Mouse (Mus musculus) hindbrain, embryonic 16.5 days (tissue): ENCODE measurements at regions not wholly inside any gene's neighbourhood (a gene's known extent, or its start where the extent isn't known, plus 50 kb on each side); places are given as distances from the start of the nearest gene placed in this dataset.

ENCODE experiments used
- ATAC-seq: fragments of 200-750 bp; cut with Nextera tagmentation; 2 replicates; pipeline ENCODE4 v1.8.0; 2017; ENCODE audit warnings: moderate TSS enrichment, moderate library complexity
- H3K27ac ChIP-seq: fragments of 300-500 bp; sonication (generic); 2 replicates; pipeline ENCODE4 v1.5.1; 2014; ENCODE audit warnings: low read depth, mild to moderate bottlenecking, control low read depth, low read length, moderate library complexity
- H3K27me3 ChIP-seq: fragments of 300-500 bp; sonication (generic); replicated peaks from 2 replicates; pipeline ENCODE4 v1.6.1; 2014; ENCODE audit warnings: low read length; ENCODE audit not compliant: control insufficient read depth, insufficient read depth
- H3K36me3 ChIP-seq: fragments of 300-500 bp; sonication (generic); 2 replicates; pipeline ENCODE4 v1.6.1; 2014; ENCODE audit warnings: mild to moderate bottlenecking, low read length, moderate library complexity, mixed read lengths; ENCODE audit not compliant: control insufficient read depth, insufficient read depth
- H3K4me1 ChIP-seq: fragments of 300-500 bp; sonication (generic); 2 replicates; pipeline ENCODE4 v1.6.1; 2014; ENCODE audit warnings: low read depth, low read length; ENCODE audit not compliant: control insufficient read depth, insufficient read depth
- H3K4me2 ChIP-seq: fragments of 300-500 bp; sonication (generic); 2 replicates; pipeline ENCODE4 v1.6.1; 2014; ENCODE audit warnings: mild to moderate bottlenecking, low read length, control low read depth, moderate library complexity
- H3K4me3 ChIP-seq: fragments of 300-500 bp; sonication (generic); 2 replicates; pipeline ENCODE4 v1.5.1; 2014; ENCODE audit warnings: mild to moderate bottlenecking, low read length, control low read depth, moderate library complexity
- H3K9ac ChIP-seq: fragments of 300-500 bp; sonication (generic); 2 replicates; pipeline ENCODE4 v1.6.1; 2014; ENCODE audit warnings: low read depth, mild to moderate bottlenecking, control low read depth, low read length, moderate library complexity
- H3K9me3 ChIP-seq: fragments of 300-500 bp; sonication (generic); 2 replicates; pipeline ENCODE4 v1.6.1; 2014; ENCODE audit warnings: mild to moderate bottlenecking, low read length, moderate library complexity; ENCODE audit not compliant: control insufficient read depth
- WGBS: fragments of 180-500 bp; shearing (Covaris S2); extraction: QIAGEN DNeasy Blood & Tissue Kit; methylation state at CpG from one replicate; pipeline ENCODE4 v1.1.7; 2014; 5-methylcytosine and 5-hydroxymethylcytosine counted together

- WGBS = 84% methylated on average over 1 of the region's 1 CpGs
- Histone ChIP-seq H3K9me3 (no peaks in the 10 kb centered on the region), H3K4me3 (no peak overlapping the region), H3K27ac (no peak overlapping the region), H3K36me3 (no peaks in the 10 kb centered on the region), H3K9ac (no peak overlapping the region), H3K27me3 (no peaks in the 10 kb centered on the region), H3K4me1 (no peaks in the 10 kb centered on the region), H3K4me2 (no peak overlapping the region)
- no peak for ATAC-seq
These were observed 64.1 kb upstream of the Slc38a2 start for GRCm38 (mm10) chr15:96763611-96764010.

GRCm38 (mm10) chr15:96759078-96759995 lies 59.8 kb upstream of the Slc38a2 start:
- ATAC-seq = no peak
- no peaks in the 10 kb centered on the region for H3K9me3 ChIP-seq
- H3K27ac ChIP-seq = no peak overlapping the region
- peaks cover 4% of the 10 kb centered on the region; the same call in 1 of the 2 replicates for H3K4me1 ChIP-seq
- no peak overlapping the region for H3K4me2 ChIP-seq
- H3K36me3 ChIP-seq = no peaks in the 10 kb centered on the region
- H3K4me3 ChIP-seq = no peak overlapping the region
- 54% methylated on average over 13 of the region's 13 CpGs for WGBS
- H3K9ac ChIP-seq = no peak overlapping the region
- H3K27me3 ChIP-seq = no peaks in the 10 kb centered on the region

- Histone ChIP-seq H3K4me1 (peaks cover 4% of the 10 kb centered on the region; the same call in 1 of the 2 replicates), H3K27ac (0 out of 2 replicates have a peak overlapping the region, but pooled peaks have one; percentile 29), H3K4me2 (no peak overlapping the region), H3K9ac (no peak overlapping the region), H3K27me3 (no peaks in the 10 kb centered on the region), H3K9me3 (no peaks in the 10 kb centered on the region), H3K4me3 (no peak overlapping the region), H3K36me3 (no peaks in the 10 kb centered on the region)
- WGBS = 90% methylated on average over 9 of the region's 9 CpGs
- ATAC-seq = no peak
These were observed 58.1 kb upstream of the Slc38a2 start for GRCm38 (mm10) chr15:96757446-96758198.

- no peak for ATAC-seq
- Histone ChIP-seq H3K27ac (0 out of 2 replicates have a peak overlapping the region, but pooled peaks have one; percentile 23), H3K9ac (no peak overlapping the region; the same call in 1 of the 2 replicates), H3K4me3 (no peak overlapping the region), H3K9me3 (no peaks in the 10 kb centered on the region), H3K36me3 (no peaks in the 10 kb centered on the region), H3K27me3 (no peaks in the 10 kb centered on the region), H3K4me1 (peaks cover 4% of the 10 kb centered on the region; the same call in 1 of the 2 replicates), H3K4me2 (no peak overlapping the region)
- 67% methylated on average over 7 of the region's 7 CpGs for WGBS
These were observed 56.9 kb upstream of the Slc38a2 start for GRCm38 (mm10) chr15:96756456-96756855.

GRCm38 (mm10) chr15:96755951-96756350 lies 56.4 kb upstream of the Slc38a2 start:
- Histone ChIP-seq H3K9me3 (no peaks in the 10 kb centered on the region), H3K9ac (no peak overlapping the region), H3K27ac (no peak overlapping the region), H3K4me3 (no peak overlapping the region), H3K4me1 (peaks cover 4% of the 10 kb centered on the region; the same call in 1 of the 2 replicates), H3K27me3 (no peaks in the 10 kb centered on the region), H3K36me3 (no peaks in the 10 kb centered on the region), H3K4me2 (no peak overlapping the region)
- no peak for ATAC-seq
- WGBS = 81% methylated on average over 6 of the region's 6 CpGs

GRCm38 (mm10) chr15:96755322-96755942 lies 55.9 kb upstream of the Slc38a2 start:
- H3K4me1 ChIP-seq = peaks cover 4% of the 10 kb centered on the region; the same call in 1 of the 2 replicates
- H3K27me3 ChIP-seq = no peaks in the 10 kb centered on the region
- no peak overlapping the region for H3K27ac ChIP-seq
- H3K4me3 ChIP-seq = no peak overlapping the region
- no peak overlapping the region for H3K4me2 ChIP-seq
- no peak overlapping the region for H3K9ac ChIP-seq
- ATAC-seq = no peak
- H3K9me3 ChIP-seq = no peaks in the 10 kb centered on the region
- WGBS = 86% methylated on average over 13 of the region's 13 CpGs
- H3K36me3 ChIP-seq = no peaks in the 10 kb centered on the region

- no peak for ATAC-seq
- 95% methylated on average over 5 of the region's 5 CpGs for WGBS
- no peak overlapping the region for H3K4me3 ChIP-seq
These were observed 54.5 kb upstream of the Slc38a2 start for GRCm38 (mm10) chr15:96754079-96754478.

GRCm38 (mm10) chr15:96752719-96753118 lies 53.2 kb upstream of the Slc38a2 start:
- no peaks in the 10 kb centered on the region for H3K27me3 ChIP-seq
- no peak overlapping the region for H3K9ac ChIP-seq
- 95% methylated on average over 8 of the region's 8 CpGs for WGBS
- no peak overlapping the region for H3K4me3 ChIP-seq
- H3K4me2 ChIP-seq = no peak overlapping the region
- no peaks in the 10 kb centered on the region for H3K9me3 ChIP-seq
- no peak for ATAC-seq
- H3K4me1 ChIP-seq = peaks cover 4% of the 10 kb centered on the region; the same call in 1 of the 2 replicates
- H3K27ac ChIP-seq = no peak overlapping the region
- no peaks in the 10 kb centered on the region for H3K36me3 ChIP-seq

More at GRCm38 (mm10) chr15:96754079-96754478, 54.5 kb upstream of the Slc38a2 start:
- no peaks in the 10 kb centered on the region for H3K36me3 ChIP-seq
- no peak overlapping the region for H3K27ac ChIP-seq
- no peaks in the 10 kb centered on the region for H3K27me3 ChIP-seq
- peaks cover 4% of the 10 kb centered on the region; the same call in 1 of the 2 replicates for H3K4me1 ChIP-seq
- H3K9me3 ChIP-seq = no peaks in the 10 kb centered on the region
- no peak overlapping the region for H3K9ac ChIP-seq
- H3K4me2 ChIP-seq = no peak overlapping the region

GRCm38 (mm10) chr15:96752062-96752358 lies 52.5 kb upstream of the Slc38a2 start:
- Histone ChIP-seq H3K4me2 (no peak overlapping the region), H3K4me3 (no peak overlapping the region), H3K27me3 (no peaks in the 10 kb centered on the region), H3K36me3 (no peaks in the 10 kb centered on the region), H3K27ac (no peak overlapping the region), H3K4me1 (peaks cover 4% of the 10 kb centered on the region; the same call in 1 of the 2 replicates), H3K9me3 (no peaks in the 10 kb centered on the region), H3K9ac (no peak overlapping the region)
- WGBS = 86% methylated on average over 3 of the region's 3 CpGs
- ATAC-seq = no peak
